Mouse (Mus musculus): ENCODE measurements around the gene Bnc2.

DNA sequence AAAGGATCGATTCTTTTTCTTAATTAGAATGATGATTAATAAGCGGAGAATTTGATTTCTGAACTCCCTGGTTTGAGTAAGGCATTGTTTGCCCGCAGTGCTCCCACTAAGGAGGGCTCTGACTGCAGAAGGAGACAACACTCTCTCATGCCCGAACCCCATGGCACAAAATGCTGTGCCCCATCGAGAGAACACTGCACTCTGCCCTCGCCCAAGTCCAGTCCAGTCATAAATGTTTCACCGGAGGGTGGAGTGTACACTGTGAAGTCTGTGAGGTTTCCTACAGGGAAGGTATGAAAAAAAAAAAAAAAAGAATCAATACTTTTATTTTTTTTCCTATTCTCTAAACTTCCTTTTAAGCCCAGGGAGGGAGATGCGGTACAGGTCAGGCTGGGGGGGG lies 135.7 kb downstream of the Bnc2 start:
- TF ChIP-seq POLR2A (IDR thresholded peaks at IDR 0.05; ENCODE audit: borderline replicate concordance, low read depth, low read length) (no peak), CTCF (IDR thresholded peaks at IDR 0.05; ENCODE audit: low read depth, low read length) (no peak)
